Mouse (Mus musculus) heart, embryonic 10.5 days (tissue): ENCODE measurements at regions not wholly inside any gene's neighbourhood (a gene's known extent, or its start where the extent isn't known, plus 50 kb on each side); places are given as distances from the start of the nearest gene placed in this dataset.
A peak's percentile ranks its signal among the peaks of the same experiment; 100 is the strongest.

Source experiments
- DNase-seq: peaks from one replicate; pipeline ENCODE4 v3.0.0-alpha.2; 2017; ENCODE audit warnings: low spot score
- H3K27ac ChIP-seq: fragments of 300-500 bp; sonication (generic); 2 replicates; pipeline ENCODE4 v1.5.1; 2016; ENCODE audit warnings: mild to moderate bottlenecking
- H3K27me3 ChIP-seq: fragments of 300-500 bp; sonication (generic); 2 replicates; pipeline ENCODE4 v1.6.1; 2016; ENCODE audit warnings: mild to moderate bottlenecking; ENCODE audit not compliant: poor library complexity, insufficient read depth, severe bottlenecking
- H3K36me3 ChIP-seq: fragments of 300-500 bp; sonication (generic); 2 replicates; pipeline ENCODE4 v1.6.1; 2016; ENCODE audit warnings: mild to moderate bottlenecking, moderate library complexity
- H3K4me1 ChIP-seq: fragments of 300-500 bp; sonication (generic); 2 replicates; pipeline ENCODE4 v1.6.1; 2016; ENCODE audit warnings: mild to moderate bottlenecking
- H3K4me3 ChIP-seq: fragments of 300-500 bp; sonication (generic); 2 replicates; pipeline ENCODE4 v1.5.1; 2016; ENCODE audit warnings: mild to moderate bottlenecking, moderate library complexity
- H3K9me3 ChIP-seq: fragments of 300-500 bp; sonication (generic); 2 replicates; pipeline ENCODE4 v1.6.1; 2016; ENCODE audit warnings: mild to moderate bottlenecking, moderate library complexity
- WGBS: fragments of 180-500 bp; shearing (Covaris S2); methylation state at CpG from one replicate; pipeline ENCODE4 v1.1.7; 2016; 5-methylcytosine and 5-hydroxymethylcytosine counted together

DNA sequence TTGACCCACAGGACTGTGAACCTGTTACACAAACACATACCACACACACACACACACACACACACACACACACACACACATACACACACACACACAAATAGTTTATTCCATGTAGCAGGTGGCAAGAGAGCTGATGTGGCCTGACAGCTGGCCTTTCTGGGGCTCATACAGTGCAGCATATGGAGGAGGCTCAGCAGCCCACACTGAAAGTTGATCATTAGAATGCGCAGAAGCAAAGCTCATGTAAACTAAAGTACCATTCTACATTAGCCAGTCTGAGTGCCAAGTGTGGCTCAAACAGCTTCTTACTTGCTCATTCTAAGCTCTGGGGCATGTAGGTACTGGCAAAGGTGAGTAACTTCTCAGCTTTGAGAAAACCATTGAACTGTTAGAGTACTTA, 170.2 kb upstream of the Tent5a start:
- DNase-seq: no peak
- Histone ChIP-seq H3K9me3 (no peaks in the 10 kb centered on the region), H3K36me3 (no peaks in the 10 kb centered on the region), H3K27me3 (no peaks in the 10 kb centered on the region), H3K4me3 (no peak overlapping the region), H3K4me1 (no peaks in the 10 kb centered on the region), H3K27ac (no peak overlapping the region)
- 89% methylated on average over 1 of the region's 1 CpGs for WGBS

DNA sequence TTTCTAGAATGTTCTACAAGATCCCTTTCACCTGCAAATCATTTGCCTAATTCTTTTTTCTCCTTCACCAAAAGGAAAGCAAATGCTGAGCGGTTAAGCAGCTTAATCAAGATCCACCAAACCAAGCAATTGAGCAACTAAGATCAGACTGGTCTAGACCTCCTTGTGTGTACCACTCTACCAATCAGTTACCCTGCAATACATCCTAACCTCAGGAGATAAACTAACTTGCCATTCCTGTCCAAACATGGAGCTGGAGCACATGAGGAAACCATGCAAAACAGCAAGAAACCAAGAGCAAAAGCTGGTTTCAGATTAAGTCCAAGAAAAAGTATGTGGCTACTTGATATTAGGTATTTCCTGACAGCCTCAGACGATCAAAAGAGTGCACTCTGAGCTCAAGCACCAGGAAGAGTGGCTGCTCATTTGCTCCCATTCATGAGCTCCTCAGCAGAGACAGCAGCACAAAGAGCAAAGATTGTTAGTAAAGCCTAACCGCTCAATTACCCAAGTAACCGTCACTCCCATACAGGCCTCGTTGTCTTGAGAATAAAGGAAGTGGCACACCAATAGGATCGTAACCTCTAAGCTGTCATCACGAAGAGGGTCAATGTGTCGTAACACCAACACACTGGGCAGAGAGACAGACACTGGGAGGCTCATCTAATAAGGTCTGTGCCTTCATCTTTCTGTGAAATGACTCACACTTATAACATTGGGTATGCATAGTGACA, 169.5 kb upstream of the Tent5a start:
- Histone ChIP-seq H3K27me3 (no peaks in the 10 kb centered on the region), H3K36me3 (no peaks in the 10 kb centered on the region), H3K4me1 (no peaks in the 10 kb centered on the region), H3K4me3 (no peak overlapping the region), H3K9me3 (no peaks in the 10 kb centered on the region), H3K27ac (no peak overlapping the region)
- WGBS: 76% methylated on average over 8 of the region's 8 CpGs
- DNase-seq: no peak

DNA sequence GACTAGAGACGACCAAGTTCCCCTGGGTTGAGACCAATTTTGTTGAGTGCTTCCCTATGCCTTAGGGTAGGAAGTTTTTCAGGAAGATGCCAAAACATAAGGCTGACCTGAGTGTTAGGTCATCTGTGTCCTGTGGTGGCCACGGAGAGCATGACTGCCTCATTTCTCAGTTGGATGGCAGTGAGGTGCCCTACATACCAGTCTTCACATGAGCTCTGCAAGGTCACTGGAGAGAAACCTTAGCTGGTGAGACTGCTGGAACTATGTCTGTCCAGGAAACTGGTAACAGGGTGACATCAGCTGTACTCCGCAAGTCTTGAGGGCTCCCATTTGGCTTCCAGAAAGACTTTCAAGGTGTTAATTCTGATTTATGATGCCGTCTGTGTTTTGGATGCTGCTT, 167.9 kb upstream of the Tent5a start:
- Histone ChIP-seq H3K27ac (no peak overlapping the region), H3K4me1 (no peaks in the 10 kb centered on the region), H3K9me3 (no peaks in the 10 kb centered on the region), H3K4me3 (no peak overlapping the region), H3K27me3 (no peaks in the 10 kb centered on the region), H3K36me3 (no peaks in the 10 kb centered on the region)
- no peak for DNase-seq
- WGBS: 79% methylated on average over 4 of the region's 4 CpGs

DNA sequence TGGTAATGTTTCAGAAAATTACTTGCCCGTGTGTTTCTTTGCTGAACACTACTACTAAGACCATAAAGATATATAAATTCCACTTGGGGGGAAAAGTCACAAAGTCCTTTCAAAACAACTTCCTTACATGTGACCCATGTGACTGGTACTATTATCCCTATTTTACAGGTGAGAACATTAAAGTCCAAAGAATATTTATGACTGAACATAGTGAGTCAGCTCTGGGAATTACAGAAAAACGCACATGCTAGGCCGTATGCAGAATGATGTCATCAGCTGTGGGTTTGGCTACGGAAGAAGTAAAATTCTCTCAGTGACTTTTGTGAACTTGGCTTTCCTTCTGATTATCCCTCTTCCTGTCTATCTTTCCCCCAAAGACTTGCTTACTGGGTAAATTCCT, 166.6 kb upstream of the Tent5a start:
- Histone ChIP-seq H3K27me3 (no peaks in the 10 kb centered on the region), H3K4me1 (no peaks in the 10 kb centered on the region), H3K27ac (no peak overlapping the region), H3K9me3 (no peaks in the 10 kb centered on the region), H3K36me3 (no peaks in the 10 kb centered on the region), H3K4me3 (no peak overlapping the region)
- DNase-seq: no peak
- WGBS: 76% methylated on average over 4 of the region's 4 CpGs

DNA sequence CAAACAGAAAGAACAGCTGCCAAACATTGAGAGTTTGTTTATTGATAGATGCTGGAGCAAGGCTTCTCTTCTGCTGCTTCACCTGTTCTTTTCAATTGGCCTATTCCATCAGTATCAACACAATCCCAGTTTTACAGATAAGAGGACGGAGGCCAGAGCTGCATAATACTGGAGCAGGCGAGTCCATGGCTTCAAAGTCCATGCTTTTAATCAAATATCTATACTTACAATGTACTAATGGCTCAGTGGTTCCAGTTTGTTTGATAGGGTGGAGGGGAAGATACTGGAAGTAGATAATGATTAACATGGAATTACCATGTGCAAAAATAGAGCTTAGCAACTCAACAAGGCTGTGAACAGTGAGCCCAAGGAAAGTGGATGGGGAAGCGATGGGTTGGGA, 163.2 kb upstream of the Tent5a start:
- WGBS: 74% methylated on average over 3 of the region's 3 CpGs

DNA sequence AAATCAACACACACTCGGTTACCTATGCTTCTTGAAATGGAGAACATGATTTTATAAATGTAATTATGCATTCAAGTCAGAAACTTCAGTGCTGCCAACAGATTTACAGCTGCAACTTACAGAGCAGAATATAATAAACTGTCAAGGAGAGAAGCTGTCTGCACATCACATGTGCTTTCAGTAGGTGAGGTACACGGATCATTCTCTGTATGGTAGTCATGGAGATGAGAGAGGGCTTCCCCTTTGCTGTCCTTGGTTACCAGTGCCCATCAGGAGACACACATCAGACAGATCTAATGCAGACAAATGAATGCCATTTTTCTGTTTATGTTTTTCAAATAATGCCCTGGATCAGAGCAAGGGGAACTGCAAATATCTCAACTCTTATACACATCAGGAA, 160.8 kb upstream of the Tent5a start:
- Histone ChIP-seq H3K4me3 (no peak overlapping the region), H3K4me1 (no peaks in the 10 kb centered on the region), H3K27me3 (no peaks in the 10 kb centered on the region), H3K36me3 (no peaks in the 10 kb centered on the region), H3K27ac (no peak overlapping the region), H3K9me3 (no peaks in the 10 kb centered on the region)
- no peak for DNase-seq
- 73% methylated on average over 2 of the region's 2 CpGs for WGBS

More for the DNA sequence above, 163.2 kb upstream of the Tent5a start:
- no peaks in the 10 kb centered on the region for H3K27me3 ChIP-seq
- no peaks in the 10 kb centered on the region for H3K9me3 ChIP-seq
- no peak for DNase-seq
- H3K4me1 ChIP-seq: no peaks in the 10 kb centered on the region
- no peak overlapping the region for H3K27ac ChIP-seq
- no peak overlapping the region for H3K4me3 ChIP-seq
- no peaks in the 10 kb centered on the region for H3K36me3 ChIP-seq

DNA sequence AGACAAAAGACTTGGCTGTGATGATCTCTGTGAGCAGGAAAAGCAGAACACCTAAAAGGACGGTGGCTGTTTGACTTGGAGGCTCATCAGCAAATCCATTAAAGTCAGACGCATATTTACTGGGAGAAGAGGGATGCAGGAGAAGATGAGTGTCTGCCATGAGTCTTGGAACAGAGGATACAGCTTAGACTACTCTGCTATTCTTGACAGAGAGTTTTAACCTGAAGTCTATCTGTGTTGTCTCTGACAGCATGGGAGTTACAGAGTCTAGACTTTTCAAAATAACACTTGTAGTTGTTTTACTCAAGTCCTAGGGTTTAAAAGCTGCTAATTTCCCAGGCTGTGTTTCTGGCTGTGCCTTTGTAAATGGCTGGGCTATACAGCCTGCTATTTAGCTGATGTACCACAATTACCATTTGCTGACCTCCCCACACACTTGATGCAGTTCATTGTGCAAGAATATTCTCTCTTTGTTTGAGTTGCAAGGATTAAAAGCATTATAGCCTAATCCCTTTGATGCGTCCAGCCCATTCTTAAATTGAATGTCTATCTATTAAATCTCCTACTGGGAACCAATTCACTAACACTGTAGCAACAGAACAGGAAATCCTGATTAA, 160.0 kb upstream of the Tent5a start:
- Histone ChIP-seq H3K9me3 (no peaks in the 10 kb centered on the region), H3K36me3 (no peaks in the 10 kb centered on the region), H3K27me3 (no peaks in the 10 kb centered on the region), H3K4me1 (no peaks in the 10 kb centered on the region), H3K4me3 (no peak overlapping the region), H3K27ac (no peak overlapping the region)
- DNase-seq: no peak
- 62% methylated on average over 3 of the region's 3 CpGs for WGBS

DNA sequence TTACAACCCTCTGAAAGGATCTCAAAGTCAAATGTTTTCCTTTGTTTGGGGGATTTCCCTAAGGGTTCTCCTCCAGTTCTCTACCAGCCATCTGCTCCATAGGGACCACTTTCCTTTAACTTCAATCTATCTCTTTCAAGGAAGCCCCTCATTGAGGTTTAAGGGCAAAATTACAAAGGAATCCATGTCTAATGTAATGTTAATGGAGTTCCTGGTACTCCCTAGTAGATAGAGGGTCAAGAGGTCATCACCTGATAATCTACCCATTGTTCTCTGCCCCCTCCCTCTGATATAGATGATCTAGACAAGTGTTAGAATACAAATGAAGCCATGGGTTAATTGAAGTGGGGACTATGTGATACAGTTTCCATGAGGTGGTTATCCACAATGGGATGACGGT, 158.6 kb upstream of the Tent5a start:
- H3K27me3 ChIP-seq: no peaks in the 10 kb centered on the region
- DNase-seq: no peak
- no peaks in the 10 kb centered on the region for H3K4me1 ChIP-seq
- no peak overlapping the region for H3K4me3 ChIP-seq
- no peak overlapping the region for H3K27ac ChIP-seq
- H3K36me3 ChIP-seq: no peaks in the 10 kb centered on the region
- WGBS: 66% methylated on average over 1 of the region's 1 CpGs
- no peaks in the 10 kb centered on the region for H3K9me3 ChIP-seq

DNA sequence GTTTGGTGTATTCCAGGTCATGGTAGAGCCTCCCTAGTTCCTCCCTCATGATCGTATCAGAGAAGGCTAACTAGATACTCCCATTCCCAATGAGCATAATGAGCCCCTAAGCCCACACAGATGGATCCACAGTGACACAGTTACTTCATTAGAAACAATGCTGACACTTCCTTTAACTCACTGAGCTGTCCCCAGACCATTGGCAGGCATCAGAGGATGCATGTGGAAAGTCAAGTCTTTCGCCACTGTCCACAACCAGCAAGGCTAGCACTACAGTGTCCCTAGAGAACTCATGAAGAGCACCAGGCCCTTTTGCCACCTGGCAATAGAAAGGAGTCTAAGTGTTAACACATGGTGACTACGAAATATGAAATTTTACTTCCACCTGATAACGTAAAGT, 156.1 kb upstream of the Tent5a start:
- Histone ChIP-seq H3K9me3 (no peaks in the 10 kb centered on the region), H3K4me1 (no peaks in the 10 kb centered on the region), H3K27me3 (no peaks in the 10 kb centered on the region), H3K4me3 (no peak overlapping the region), H3K36me3 (no peaks in the 10 kb centered on the region), H3K27ac (no peak overlapping the region)
- no peak for DNase-seq
- 84% methylated on average over 4 of the region's 4 CpGs for WGBS

DNA sequence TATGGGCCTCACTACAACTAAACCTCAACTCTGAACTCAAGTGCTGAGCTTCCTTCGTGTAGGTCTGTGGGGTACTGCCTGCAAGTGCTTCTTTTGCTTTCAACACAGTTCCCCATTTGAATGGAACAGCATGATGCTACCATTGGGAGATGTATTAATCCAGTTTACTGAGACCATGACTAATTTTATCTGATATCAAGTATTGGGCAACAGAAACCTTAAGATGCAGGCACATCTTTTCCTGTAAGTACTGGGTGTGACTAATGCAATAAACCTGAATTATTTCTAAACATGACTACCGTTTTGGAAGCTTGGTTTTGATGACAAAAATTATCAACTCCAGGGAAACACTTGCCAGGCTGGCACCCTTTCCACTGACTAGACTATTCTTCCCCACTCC, 153.4 kb upstream of the Tent5a start:
- Histone ChIP-seq H3K4me3 (no peak overlapping the region), H3K27me3 (no peaks in the 10 kb centered on the region), H3K9me3 (no peaks in the 10 kb centered on the region), H3K4me1 (no peaks in the 10 kb centered on the region), H3K27ac (no peak overlapping the region), H3K36me3 (no peaks in the 10 kb centered on the region)
- no peak for DNase-seq
- WGBS: 75% methylated on average over 2 of the region's 2 CpGs

DNA sequence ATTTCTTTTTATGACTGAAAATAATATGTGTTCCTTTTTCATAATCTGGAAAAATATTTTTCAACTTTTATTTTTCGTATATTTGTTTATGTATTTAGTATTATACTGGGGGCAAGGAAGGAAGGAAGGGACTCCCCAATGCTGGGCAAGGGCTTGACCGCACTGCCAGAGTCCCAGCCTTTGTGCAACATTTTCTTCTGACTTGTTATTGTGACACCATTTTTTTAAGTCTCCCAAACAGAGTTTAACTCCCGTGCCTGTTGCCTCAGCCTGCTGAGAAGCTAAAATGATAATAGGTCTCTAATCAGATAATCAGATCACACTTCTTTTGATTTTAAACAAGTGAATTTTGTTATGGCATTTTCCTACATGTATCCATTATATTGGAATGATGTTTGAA, 148.1 kb upstream of the Tent5a start:
- no peak for DNase-seq
- no peak overlapping the region for H3K4me3 ChIP-seq
- H3K9me3 ChIP-seq: no peaks in the 10 kb centered on the region
- H3K27ac ChIP-seq: no peak overlapping the region
- no peaks in the 10 kb centered on the region for H3K4me1 ChIP-seq
- H3K36me3 ChIP-seq: no peaks in the 10 kb centered on the region
- WGBS: 77% methylated on average over 3 of the region's 3 CpGs
- H3K27me3 ChIP-seq: no peaks in the 10 kb centered on the region

DNA sequence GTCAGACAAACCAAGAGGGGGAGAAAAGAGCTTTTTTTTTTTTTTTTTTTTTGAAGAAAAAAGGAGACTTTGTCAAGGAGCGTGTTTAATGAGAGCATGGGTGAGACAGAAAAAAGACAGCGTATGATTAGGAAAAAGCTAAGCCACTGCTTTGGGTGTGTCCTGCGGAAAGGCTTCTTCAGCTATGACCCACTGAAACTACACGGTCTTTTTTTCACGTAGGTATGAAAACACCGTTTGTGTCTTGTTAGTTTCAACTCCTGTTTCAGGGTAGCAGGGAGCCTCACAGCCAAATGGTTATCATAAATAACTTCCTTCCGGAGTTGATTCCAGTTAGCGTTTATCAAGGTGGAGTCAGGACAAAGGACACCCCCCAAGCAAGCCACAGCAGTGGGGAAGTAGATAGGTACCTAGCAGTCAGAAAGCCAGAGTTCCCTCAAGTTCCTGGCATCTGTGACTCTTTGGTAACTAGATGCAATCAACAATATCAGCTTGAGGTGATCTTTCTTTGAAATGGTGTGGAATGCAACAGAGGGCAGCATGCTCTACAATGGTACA, 143.2 kb upstream of the Tent5a start:
- Histone ChIP-seq H3K27me3 (no peaks in the 10 kb centered on the region), H3K9me3 (no peaks in the 10 kb centered on the region), H3K4me1 (peaks cover 13% of the 10 kb centered on the region), H3K27ac (no peak overlapping the region), H3K36me3 (no peaks in the 10 kb centered on the region), H3K4me3 (no peak overlapping the region)
- DNase-seq: no peak
- 73% methylated on average over 8 of the region's 8 CpGs for WGBS

DNA sequence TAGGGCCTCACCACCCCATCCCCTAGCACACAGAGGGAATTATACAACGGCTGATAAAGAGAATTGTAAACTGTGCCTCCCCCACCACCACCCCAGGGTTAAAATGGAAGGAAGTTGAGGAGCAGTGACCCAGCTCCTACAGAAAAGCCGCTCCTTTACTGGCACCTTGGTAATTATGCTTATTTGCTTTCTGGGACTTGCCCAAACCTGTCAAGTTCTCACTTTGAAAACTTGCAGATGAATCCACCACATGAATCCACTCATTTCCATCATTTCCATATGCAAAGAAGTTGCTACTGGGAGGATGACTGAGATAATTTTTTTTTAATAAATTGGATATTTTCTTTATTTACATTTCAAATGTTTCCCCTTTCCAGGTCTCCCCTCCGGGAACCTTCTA, 142.1 kb upstream of the Tent5a start:
- 0 out of 2 replicates have a peak overlapping the region, but pooled peaks have one; percentile 22 for H3K27ac ChIP-seq

More for the DNA sequence above, 142.1 kb upstream of the Tent5a start:
- Histone ChIP-seq H3K4me3 (no peak overlapping the region), H3K9me3 (no peaks in the 10 kb centered on the region), H3K36me3 (no peaks in the 10 kb centered on the region), H3K27me3 (no peaks in the 10 kb centered on the region), H3K4me1 (peaks cover 13% of the 10 kb centered on the region)
- DNase-seq: no peak
- WGBS: 71% methylated on average over 3 of the region's 3 CpGs
